Mouse (Mus musculus) central nervous system, embryonic 14 days (tissue): ENCODE data around the gene Yju2. TPM values are rescaled to one million over a fixed set of nuclear protein-coding genes. Genes with fewer than 3 reads are reported as not detected.

Source experiments
- polyA plus RNA-seq: library from polyadenylated mRNA; depleted of rRNA; stranded (reverse); fragments of >200 nt; gene quantifications from 2 replicates; pipeline ENCODE4 v1.2.3, GENCODE M21; 2012; rRNA removed

The Yju2 gene
- polyA plus RNA-seq = 16.5 and 19.7 TPM in 2 replicates

DNA sequence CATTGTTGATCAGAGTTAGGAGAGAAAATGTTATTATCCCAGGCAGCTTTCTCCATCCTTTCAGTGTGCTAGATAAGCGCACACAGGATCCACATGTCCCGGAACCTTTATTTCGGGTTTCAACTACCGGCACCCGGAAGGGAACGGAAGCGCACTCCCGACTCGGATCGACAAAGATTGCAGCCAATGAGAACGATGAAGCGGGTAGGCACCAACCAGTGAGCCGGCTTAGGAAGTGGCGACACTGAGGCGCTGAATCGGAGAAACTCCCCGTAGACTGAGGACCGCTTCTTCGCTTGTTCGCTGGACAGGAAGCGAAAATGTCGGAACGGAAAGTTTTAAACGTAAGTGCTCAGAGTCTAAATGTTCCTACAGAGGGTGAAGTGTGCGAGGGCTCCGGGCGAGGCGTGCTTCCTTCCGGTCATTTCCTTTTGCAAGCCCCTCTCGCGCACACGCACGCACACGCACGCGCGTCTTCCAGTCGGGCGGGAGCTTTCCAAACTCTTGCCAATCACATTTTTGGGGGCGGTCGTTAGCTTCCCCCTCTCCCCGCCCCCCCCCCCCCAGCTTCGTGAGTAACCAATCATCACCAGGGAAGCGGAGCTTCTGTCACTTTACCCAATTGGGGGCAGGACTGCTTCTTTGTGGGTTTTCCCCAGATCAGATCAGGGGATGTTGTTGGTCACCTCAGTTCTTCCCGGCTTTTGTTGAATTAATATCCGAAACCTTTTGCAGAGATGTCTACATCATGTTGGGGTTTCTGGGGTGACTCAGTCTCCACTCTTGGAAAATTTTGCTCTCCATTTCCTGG is at the start of gene Yju2:
Gene Yju2 (plus strand): TSS at position 182 of the 811 bp plus-strand sequence.

DNA sequence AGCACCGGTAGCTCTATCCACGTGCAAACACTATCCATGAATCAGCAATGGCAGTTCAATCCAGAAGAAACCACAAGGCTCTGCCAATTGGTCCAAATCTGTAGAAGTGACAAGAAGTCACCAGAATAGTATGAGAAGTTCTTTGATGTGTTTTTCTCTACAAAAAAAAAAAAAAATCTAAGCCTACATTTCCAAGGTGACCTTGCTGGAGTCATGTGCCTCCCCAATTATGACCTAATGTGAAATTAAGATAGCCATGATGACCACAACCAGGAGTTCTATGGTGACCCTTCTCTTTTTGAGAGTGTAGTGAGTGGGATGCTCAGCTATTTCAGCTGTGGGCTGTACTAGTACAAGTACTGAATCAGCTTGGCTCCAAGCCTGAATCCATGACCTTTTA is 9.5 kb upstream of the Yju2 start, which contains the start of gene Zfp119b:
Gene Zfp119b (minus strand): TSS at position 101 of the 400 bp plus-strand sequence.

DNA sequence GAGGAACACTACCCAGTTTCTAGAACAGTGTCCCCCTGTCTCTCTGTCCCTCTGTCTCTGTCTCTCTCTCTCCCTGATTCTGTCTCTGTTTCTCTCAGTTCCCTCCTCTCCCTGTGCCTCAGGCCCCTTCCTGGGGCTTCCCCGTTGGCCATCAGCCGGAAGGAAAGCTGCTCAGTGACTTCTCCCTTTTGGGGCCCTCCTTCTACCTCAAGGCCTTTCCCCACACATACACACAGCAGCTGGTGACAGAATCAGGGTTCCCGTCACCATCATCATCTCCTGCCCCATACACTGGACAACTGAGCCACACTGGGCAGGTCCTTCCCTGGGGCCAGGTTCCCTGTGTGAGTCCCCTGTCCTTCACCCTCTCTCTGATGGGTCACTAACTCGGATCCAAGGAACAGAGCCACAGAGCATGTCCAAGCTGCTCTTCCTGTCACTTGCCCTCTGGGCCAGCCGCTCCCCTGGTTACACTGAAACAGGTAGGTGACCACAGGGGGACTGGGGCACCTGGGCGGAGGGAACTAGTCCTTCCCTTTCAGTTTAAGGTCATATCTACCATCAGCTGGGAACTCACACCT is 6.4 kb upstream of the Yju2 start, which contains the start of gene Ebi3:
Gene Ebi3 (plus strand): TSS at position 194 of the 581 bp plus-strand sequence.

DNA sequence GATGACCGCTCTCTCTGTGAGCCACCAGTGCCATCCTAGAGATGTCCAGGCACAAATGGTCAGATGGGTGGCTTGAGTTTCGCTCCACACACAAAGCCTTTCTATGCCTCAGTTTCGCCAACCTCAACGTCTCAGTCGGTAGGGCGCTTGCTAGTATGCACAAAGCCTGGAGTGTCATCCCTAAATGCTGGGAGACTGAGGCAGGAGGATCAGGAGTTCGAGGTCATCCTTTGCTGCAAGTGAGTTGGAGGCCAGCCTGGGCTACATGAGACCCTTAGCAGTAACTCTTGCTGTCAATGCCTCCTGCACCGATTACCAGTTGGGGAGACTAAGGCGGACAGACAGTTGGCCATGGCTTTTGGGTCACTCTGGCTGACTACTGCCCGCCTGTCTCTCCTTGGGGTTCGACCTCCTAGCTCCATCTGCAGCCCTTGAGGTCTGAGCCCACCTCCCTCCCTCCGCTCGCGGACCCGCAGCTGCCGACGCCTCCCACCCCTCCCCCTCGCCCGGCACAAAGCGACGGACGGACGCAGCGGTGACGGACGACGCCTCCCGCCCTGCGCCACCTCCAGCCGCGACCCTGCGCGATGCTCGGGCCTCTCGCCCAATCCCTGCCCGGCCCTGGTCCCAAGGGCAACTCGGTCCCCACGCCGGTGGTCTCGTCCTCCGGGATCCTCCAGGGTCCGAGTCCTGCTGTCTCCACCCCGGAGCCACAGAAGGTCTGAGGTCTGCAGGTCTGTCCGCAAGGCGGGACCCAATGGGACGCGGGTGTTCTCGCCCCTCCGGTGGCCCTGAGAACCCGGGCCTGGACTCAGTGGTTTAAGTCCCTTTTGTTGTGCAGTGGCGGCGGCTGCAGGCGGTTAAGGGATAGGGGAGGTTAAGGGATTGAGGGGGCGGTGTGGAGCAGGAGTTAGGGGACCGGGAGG is 11.3 kb downstream of the Yju2 start, which contains the start of gene Shd:
Gene Shd (plus strand): TSS at position 502 of the 926 bp plus-strand sequence.

DNA sequence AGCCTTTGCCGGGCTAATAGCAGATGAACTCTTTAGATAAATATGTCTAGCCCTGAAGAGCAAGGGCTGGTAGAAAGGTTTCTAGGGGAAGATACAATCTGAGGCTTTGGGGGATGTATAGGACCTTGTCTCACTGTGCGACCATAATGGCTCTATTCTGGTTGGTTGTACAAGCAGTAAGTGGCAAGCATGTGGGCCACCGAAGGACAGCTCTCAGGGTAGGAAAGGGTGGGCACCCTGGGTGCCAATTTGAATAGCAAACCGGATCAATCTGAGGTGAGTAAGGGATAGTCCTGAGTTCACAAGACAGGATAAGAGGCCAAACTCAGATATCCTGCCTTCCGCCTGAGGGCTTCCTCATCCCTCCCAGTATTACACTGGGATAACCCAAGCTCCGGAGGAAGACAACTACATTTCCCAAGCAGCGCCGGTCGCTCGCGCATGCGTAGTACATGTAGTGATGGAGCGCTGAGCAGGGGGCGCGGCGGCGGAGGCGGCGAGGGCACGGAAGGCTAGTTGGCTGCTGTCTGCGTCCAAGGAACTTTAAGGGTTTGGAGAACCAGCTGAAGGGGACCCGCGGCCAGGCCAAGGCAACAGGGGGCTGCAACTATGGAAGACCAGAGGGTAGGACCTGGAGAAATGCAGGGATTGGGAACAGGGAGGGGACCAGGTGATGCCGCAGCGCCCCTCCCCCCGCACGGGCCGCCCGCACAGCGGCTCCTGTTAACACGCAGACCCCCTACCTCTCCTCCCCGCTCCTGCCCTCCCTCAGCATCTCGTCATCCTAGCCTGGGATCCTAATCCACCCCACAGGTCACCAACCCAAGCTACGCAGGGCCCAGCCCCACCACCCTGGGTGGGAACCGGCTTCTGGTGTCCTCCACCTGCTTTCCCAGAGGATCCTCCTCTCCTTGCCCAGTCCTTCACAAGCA is 27.4 kb downstream of the Yju2 start, which contains the start of gene Fsd1:
Gene Fsd1 (plus strand): TSS at position 480 of the 932 bp plus-strand sequence.

DNA sequence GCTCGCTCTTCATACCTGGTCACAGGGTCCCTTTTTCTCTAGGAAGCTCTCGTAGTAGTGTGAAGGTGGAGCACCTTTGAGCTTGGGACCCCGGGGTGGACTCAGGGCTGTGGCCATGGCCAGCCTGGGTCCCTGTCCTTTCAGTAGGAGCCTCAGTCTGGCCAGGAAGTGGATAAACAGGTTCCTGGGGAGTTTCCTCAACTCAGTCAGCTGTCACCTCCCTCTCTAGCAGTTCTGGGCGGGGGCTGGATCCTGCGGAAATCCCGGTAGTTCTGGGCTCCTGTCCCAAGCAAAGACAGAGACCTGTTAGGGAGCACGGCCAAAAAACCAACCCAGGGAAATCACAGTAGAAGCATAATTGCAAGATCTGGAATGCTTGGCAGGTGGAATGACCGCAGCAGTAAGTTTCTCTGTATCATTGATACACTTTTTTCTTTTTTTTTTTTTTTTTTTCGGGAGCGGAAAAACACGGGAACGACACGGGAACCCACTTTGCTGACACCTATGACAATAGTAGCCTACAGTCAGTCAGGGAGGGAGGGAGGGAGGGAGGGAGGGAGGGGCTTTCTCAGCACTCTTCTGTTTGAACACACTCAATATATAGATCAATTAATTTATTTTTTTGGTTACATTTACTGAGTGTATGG is 46.6 kb downstream of the Yju2 start, which contains the start of the genes Stap2 and Mpnd:
Gene Stap2 (minus strand): TSS at position 170 of the 647 bp plus-strand sequence.
Gene Mpnd (plus strand): TSS at position 297 of the 647 bp plus-strand sequence.

Other genes with a start within 250 kb of the Yju2 start
- 19.8 and 22.7 TPM in 2 replicates for gene Pot1b, start 246.5 kb upstream of the Yju2 start, polyA plus RNA-seq
- 0.02 and 0.08 TPM in 2 replicates for gene Adgre4, start 209.1 kb upstream of the Yju2 start, polyA plus RNA-seq
- gene Zfp119a, start 80.2 kb upstream of the Yju2 start, polyA plus RNA-seq = 4.7 and 5.3 TPM in 2 replicates
- 8.4 and 9.3 TPM in 2 replicates for gene Zfp959, start 67.0 kb upstream of the Yju2 start, polyA plus RNA-seq
- 3.6 and 3.7 TPM in 2 replicates for gene Zfp119b, start 9.6 kb upstream of the Yju2 start, polyA plus RNA-seq
- 4.5 TPM in 2 replicates for gene Ebi3, start 6.5 kb upstream of the Yju2 start, polyA plus RNA-seq
- 194 and 215 TPM in 2 replicates for gene Shd, start 11.4 kb downstream of the Yju2 start, polyA plus RNA-seq
- 118 and 121 TPM in 2 replicates for gene Fsd1, start 27.4 kb downstream of the Yju2 start, polyA plus RNA-seq
- gene Stap2, start 46.5 kb downstream of the Yju2 start, polyA plus RNA-seq = 6.4 and 7.7 TPM in 2 replicates
- 210 and 233 TPM in 2 replicates for gene Mpnd, start 46.6 kb downstream of the Yju2 start, polyA plus RNA-seq
- 97.4 and 102 TPM in 2 replicates for gene Sh3gl1, start 77.5 kb downstream of the Yju2 start, polyA plus RNA-seq
- 13.1 and 15.1 TPM in 2 replicates for gene Chaf1a, start 81.3 kb downstream of the Yju2 start, polyA plus RNA-seq
- 92.1 and 99.5 TPM in 2 replicates for gene Ubxn6, start 115.9 kb downstream of the Yju2 start, polyA plus RNA-seq
- gene Hdgfl2, start 120.5 kb downstream of the Yju2 start, polyA plus RNA-seq = 142 and 163 TPM in 2 replicates
- 0.09 and 0.10 TPM in 2 replicates for gene Plin4, start 150.7 kb downstream of the Yju2 start, polyA plus RNA-seq
- 0.32 and 0.51 TPM in 2 replicates for gene Plin5, start 158.5 kb downstream of the Yju2 start, polyA plus RNA-seq
- gene Lrg1, start 162.9 kb downstream of the Yju2 start, polyA plus RNA-seq = 0.05 and 0.20 TPM in 2 replicates
- gene Sema6b, start 181.2 kb downstream of the Yju2 start, polyA plus RNA-seq = 28.0 and 28.1 TPM in 2 replicates
- gene Tnfaip8l1, start 203.4 kb downstream of the Yju2 start, polyA plus RNA-seq = 7.1 and 8.0 TPM in 2 replicates
- gene Mydgf, start 224.8 kb downstream of the Yju2 start, polyA plus RNA-seq = 46.5 and 54.4 TPM in 2 replicates